Mouse (Mus musculus) megakaryocyte, embryonic 14.5 days (primary cell): ENCODE results near the gene Stk10.

Source experiments
- FLI1 ChIP-seq: IDR thresholded peaks from 2 replicates; pipeline ENCODE4 v1.6.1; 2012; ENCODE audit warnings: low read length, inconsistent platforms, mixed read lengths
- GATA1 ChIP-seq: IDR thresholded peaks from 3 replicates; pipeline ENCODE4 v1.6.1; 2012; ENCODE audit warnings: mixed read lengths, low read length, inconsistent platforms, borderline replicate concordance

GRCm38 (mm10) chr11:32601528-32602323 lies 68.6 kb downstream of the Stk10 start:
- TF ChIP-seq GATA1: no peak
- TF ChIP-seq FLI1: no peak
